9 mouse cellular contexts compared by ENCODE assay signal in the genomic region with DNA sequence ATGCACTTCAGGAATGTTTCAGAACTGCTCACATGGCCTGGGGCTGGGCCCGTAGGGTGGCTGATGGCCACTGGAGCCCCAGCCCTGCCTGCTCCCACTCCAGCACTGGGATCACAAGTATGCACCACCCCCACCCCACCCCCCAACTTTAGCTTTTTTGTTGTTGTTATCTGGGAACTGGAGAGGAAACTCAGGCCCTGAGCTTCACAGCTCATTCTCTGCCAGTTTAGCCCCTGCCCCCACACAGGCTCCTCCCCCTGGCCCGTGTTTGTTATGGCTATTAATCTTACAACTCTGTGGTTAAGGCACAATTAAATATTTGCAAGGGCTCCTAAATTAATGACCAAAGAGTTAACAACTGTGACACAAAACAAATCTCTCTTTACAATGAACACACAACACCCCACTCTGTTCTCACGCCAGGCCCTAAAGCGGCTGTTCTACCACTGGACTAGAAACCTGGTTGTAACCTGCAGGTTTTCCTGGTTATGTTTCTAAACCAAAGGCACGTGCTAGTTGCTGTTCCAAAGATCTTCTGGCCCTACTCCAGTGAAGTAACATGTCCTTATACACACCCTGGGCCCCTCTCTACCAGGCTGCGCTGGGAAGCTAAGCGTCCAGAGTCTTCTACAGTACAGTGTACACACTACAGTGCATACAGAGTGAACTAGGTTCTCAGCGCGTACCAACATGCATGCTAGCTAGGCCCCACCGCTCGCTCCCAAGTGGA. TPM values are rescaled to one million over a fixed set of nuclear protein-coding genes. Genes with fewer than 3 reads are reported as not detected.
A peak's percentile ranks its signal among the peaks of the same experiment; 100 is the strongest.
DNase-seq lines count a peak whose midpoint lies in the region; ATAC-seq and TF ChIP-seq lines count a peak whose summit lies in the region.
"Had no signal": no experiment of that assay in that cellular context is flagged by ENCODE, and none has a peak within 500 bp of the region (broad histone marks: within the 10 kb centered on the region; RNA-seq: fewer than 3 reads in every experiment).

No protein-coding gene starts in this region.

- H3K9ac ChIP-seq in intestine, embryonic 16.5 days (ENCODE audit: low read depth, low read length), result no peak overlapping the region
- peak overlapping the region; percentile 99 for H3K9ac ChIP-seq in liver, embryonic 13.5 days

- no peaks in the 10 kb centered on the region for H3K9me3 ChIP-seq in G1E (replicated peaks)
- no peaks in the 10 kb centered on the region for H3K9me3 ChIP-seq in intestine, embryonic 16.5 days (ENCODE audit: control insufficient read depth, low read length)
- H3K9me3 ChIP-seq in liver, embryonic 13.5 days (replicated peaks), result no peaks in the 10 kb centered on the region

- H3K36me3 ChIP-seq in G1E (replicated peaks), result peaks cover 60% of the 10 kb centered on the region
- H3K36me3 ChIP-seq in intestine, embryonic 16.5 days (ENCODE audit: control insufficient read depth, insufficient read depth, low read length), result peaks cover 3% of the 10 kb centered on the region; the same call in 1 of the 2 replicates
- H3K36me3 ChIP-seq in liver, embryonic 13.5 days, result peaks cover 55% of the 10 kb centered on the region

- H3K4me1 ChIP-seq in G1E (ENCODE audit: insufficient read depth, low read depth, low read length), result peaks cover 67% of the 10 kb centered on the region
- peaks cover 50% of the 10 kb centered on the region for H3K4me1 ChIP-seq in intestine, embryonic 16.5 days (ENCODE audit: control insufficient read depth, insufficient read depth, low read length)
- H3K4me1 ChIP-seq in liver, embryonic 13.5 days (replicated peaks), result peaks cover 78% of the 10 kb centered on the region

- no peak for ATAC-seq in G1E (ENCODE audit: extremely low read depth, insufficient number of reproducible peaks, low FRiP score, poor library complexity, severe bottlenecking)
- ATAC-seq in intestine, embryonic 16.5 days, result 0 out of 2 replicates have a peak, but pooled peaks have one; percentile 22
- no peak for ATAC-seq in liver, embryonic 13.5 days (ENCODE audit: low read depth)

- peak overlapping the region; percentile 94; the same call in 1 of the 2 replicates for H3K4me3 ChIP-seq in G1E (ENCODE audit: low read depth, low read length)
- H3K4me3 ChIP-seq in intestine, embryonic 16.5 days (ENCODE audit: low read length), result 0 out of 2 replicates have a peak overlapping the region, but pooled peaks have one; percentile 11
- peak overlapping the region; percentile 92 for H3K4me3 ChIP-seq in liver, embryonic 13.5 days (replicated peaks)

- no peak for TF ChIP-seq CTCF in G1E (IDR thresholded peaks at IDR 0.05; ENCODE audit: low read depth, low read length)

- DNase-seq in adrenal gland, adult 2 months, result peak; percentile 23
- DNase-seq in adrenal gland, adult 18-20 months (ENCODE audit: low spot score in 2 of 2), result no peak
- peak; percentile 45 for DNase-seq in G1E (ENCODE audit: low spot score)
- DNase-seq in liver, embryonic 13.5 days, result peak; percentile 19
- no peak for DNase-seq in layer of hippocampus, postnatal 36 days
- no peak for DNase-seq in layer of hippocampus, postnatal 25 days (ENCODE audit: extremely low spot score in 1 of 2, low spot score in 1 of 2)
- no peak for DNase-seq in B cell, adult 2 months
- DNase-seq: thymus, adult 18-20 months had no signal

- peak overlapping the region; percentile 73 for H3K27ac ChIP-seq in intestine, embryonic 16.5 days (ENCODE audit: low read length)
- peak overlapping the region; percentile 100 for H3K27ac ChIP-seq in liver, embryonic 13.5 days

- peak overlapping the region; percentile 67 for H3K4me2 ChIP-seq in intestine, embryonic 16.5 days (ENCODE audit: low read depth, low read length)
- H3K4me2 ChIP-seq in liver, embryonic 13.5 days, result peak overlapping the region; percentile 83

- WGBS in intestine, embryonic 16.5 days, result 58% methylated on average over 11 of the region's 11 CpGs
- WGBS in liver, embryonic 13.5 days (ENCODE audit: insufficient replicate concordance), result 63% methylated on average over 11 of the region's 11 CpGs

- no peaks in the 10 kb centered on the region for H3K27me3 ChIP-seq in G1E (ENCODE audit: insufficient read depth, low read length)
- H3K27me3 ChIP-seq in intestine, embryonic 16.5 days (replicated peaks; ENCODE audit: control insufficient read depth, insufficient read depth, low read length), result no peaks in the 10 kb centered on the region
- no peaks in the 10 kb centered on the region for H3K27me3 ChIP-seq in liver, embryonic 13.5 days

RNA-seq across cellular contexts. Expression of a gene that starts 2.7 kb away (rescaled TPM):
- 100 to 1,000 TPM; 104 to 107 TPM for total RNA-seq in adrenal gland, adult 2 months (2021)
- 59.3 and 60.1 TPM in 2 replicates for polyA plus RNA-seq in adrenal gland, adult 2 months (2012; rRNA removed)
- 100 to 1,000 TPM; 105 to 135 TPM for total RNA-seq in adrenal gland, adult 18-20 months (2021)
- 242 and 309 TPM in 2 replicates for total RNA-seq in G1E (2014; fragmentation: Nextera tagmentation)
- total RNA-seq in G1E (2017), result 75.9 and 85.8 TPM in 2 replicates
- polyA plus RNA-seq in G1E (2012), result 57.0 and 69.2 TPM in 2 replicates
- 131 and 133 TPM in 2 replicates for polyA plus RNA-seq in intestine, embryonic 16.5 days (2015; fragmentation: Nextera tagmentation; extraction: Ambion mirVana)
- polyA plus RNA-seq in liver, embryonic 13.5 days (2015; fragmentation: Nextera tagmentation; extraction: Ambion mirVana), result 218 and 244 TPM in 2 replicates
- total RNA-seq in layer of hippocampus, postnatal 36 days (2021), result 100 to 1,000 TPM; 142 to 155 TPM
- 100 to 1,000 TPM; 129 to 152 TPM for total RNA-seq in layer of hippocampus, postnatal 25 days (2021)

RNA-seq across cellular contexts. Expression of a gene that starts 15.1 kb away (rescaled TPM):
- total RNA-seq in adrenal gland, adult 2 months (2021), result not detected
- not detected in 2 replicates for polyA plus RNA-seq in adrenal gland, adult 2 months (2012; rRNA removed)
- not detected for total RNA-seq in adrenal gland, adult 18-20 months (2021)
- total RNA-seq in G1E (2014; fragmentation: Nextera tagmentation) (not detected in 2 replicates), G1E (2017) (16.9 TPM in 1 of 2 replicates, not detected in the other)
- 32.8 and 52.8 TPM in 2 replicates for polyA plus RNA-seq in G1E (2012)
- not detected in 2 replicates for polyA plus RNA-seq in intestine, embryonic 16.5 days (2015; fragmentation: Nextera tagmentation; extraction: Ambion mirVana)
- polyA plus RNA-seq in liver, embryonic 13.5 days (2015; fragmentation: Nextera tagmentation; extraction: Ambion mirVana), result not detected in 2 replicates
- total RNA-seq in layer of hippocampus, postnatal 36 days (2021), result not detected
- total RNA-seq in layer of hippocampus, postnatal 25 days (2021), result not detected

RNA-seq across cellular contexts. Expression of a gene that starts 20.4 kb away (rescaled TPM):
- not detected for total RNA-seq in adrenal gland, adult 2 months (2021)
- polyA plus RNA-seq in adrenal gland, adult 2 months (2012; rRNA removed), result 0.03 TPM in 1 of 2 replicates, not detected in the other
- not detected for total RNA-seq in adrenal gland, adult 18-20 months (2021)
- not detected in 2 replicates for total RNA-seq in G1E (2014; fragmentation: Nextera tagmentation)
- total RNA-seq in G1E (2017), result 0.06 and 0.11 TPM in 2 replicates
- polyA plus RNA-seq in G1E (2012), result not detected in 2 replicates
- not detected in 2 replicates for polyA plus RNA-seq in intestine, embryonic 16.5 days (2015; fragmentation: Nextera tagmentation; extraction: Ambion mirVana)
- not detected in 2 replicates for polyA plus RNA-seq in liver, embryonic 13.5 days (2015; fragmentation: Nextera tagmentation; extraction: Ambion mirVana)
- 1 to 10 TPM in 1 of 2 experiments, under 1 TPM in 1; 0.55 to 1.0 TPM for total RNA-seq in layer of hippocampus, postnatal 36 days (2021)
- total RNA-seq in layer of hippocampus, postnatal 25 days (2021), result under 1 TPM; 0.45 to 0.66 TPM

RNA-seq across cellular contexts. Expression of a gene that starts 35.4 kb away (rescaled TPM):
- not detected for total RNA-seq in adrenal gland, adult 2 months (2021)
- not detected in 2 replicates for polyA plus RNA-seq in adrenal gland, adult 2 months (2012; rRNA removed)
- total RNA-seq in adrenal gland, adult 18-20 months (2021), result not detected
- total RNA-seq in G1E (2014; fragmentation: Nextera tagmentation) (not detected in 2 replicates), G1E (2017) (0.05 TPM in 1 of 2 replicates, not detected in the other)
- not detected in 2 replicates for polyA plus RNA-seq in G1E (2012)
- polyA plus RNA-seq in intestine, embryonic 16.5 days (2015; fragmentation: Nextera tagmentation; extraction: Ambion mirVana), result not detected in 2 replicates
- not detected in 2 replicates for polyA plus RNA-seq in liver, embryonic 13.5 days (2015; fragmentation: Nextera tagmentation; extraction: Ambion mirVana)
- not detected for total RNA-seq in layer of hippocampus, postnatal 36 days (2021)
- not detected for total RNA-seq in layer of hippocampus, postnatal 25 days (2021)

RNA-seq across cellular contexts. Expression of a gene that starts 54.9 kb away (rescaled TPM):
- total RNA-seq in adrenal gland, adult 2 months (2021), result not detected
- not detected in 2 replicates for polyA plus RNA-seq in adrenal gland, adult 2 months (2012; rRNA removed)
- total RNA-seq in adrenal gland, adult 18-20 months (2021), result not detected
- total RNA-seq in G1E (2014; fragmentation: Nextera tagmentation), result not detected in 2 replicates
- total RNA-seq in G1E (2017), result 0.06 and 0.22 TPM in 2 replicates
- polyA plus RNA-seq in G1E (2012), result not detected in 2 replicates
- polyA plus RNA-seq in intestine, embryonic 16.5 days (2015; fragmentation: Nextera tagmentation; extraction: Ambion mirVana), result not detected in 2 replicates
- not detected in 2 replicates for polyA plus RNA-seq in liver, embryonic 13.5 days (2015; fragmentation: Nextera tagmentation; extraction: Ambion mirVana)
- under 1 TPM; 0.07 to 0.20 TPM for total RNA-seq in layer of hippocampus, postnatal 36 days (2021)
- total RNA-seq in layer of hippocampus, postnatal 25 days (2021), result under 1 TPM; 0.12 to 0.14 TPM

Comparison
In these comparisons a context has a peak if more than half of its experiments do, and no peak if none do; other contexts are left out.
1. DNase-seq: peak in adrenal gland, adult 2 months (single experiment), G1E (single experiment) and liver, embryonic 13.5 days (single experiment); none in adrenal gland, adult 18-20 months (0 of 2), layer of hippocampus, postnatal 36 days (0 of 2), layer of hippocampus, postnatal 25 days (0 of 2) and B cell, adult 2 months (0 of 2).
2. H3K4me3 ChIP-seq: peak in every context shown above with its lines; median percentile 94 in G1E; 92 in liver, embryonic 13.5 days; 11 in intestine, embryonic 16.5 days.